Mouse (Mus musculus): ENCODE results near the gene Akt1.

Gene Akt1

DNA sequence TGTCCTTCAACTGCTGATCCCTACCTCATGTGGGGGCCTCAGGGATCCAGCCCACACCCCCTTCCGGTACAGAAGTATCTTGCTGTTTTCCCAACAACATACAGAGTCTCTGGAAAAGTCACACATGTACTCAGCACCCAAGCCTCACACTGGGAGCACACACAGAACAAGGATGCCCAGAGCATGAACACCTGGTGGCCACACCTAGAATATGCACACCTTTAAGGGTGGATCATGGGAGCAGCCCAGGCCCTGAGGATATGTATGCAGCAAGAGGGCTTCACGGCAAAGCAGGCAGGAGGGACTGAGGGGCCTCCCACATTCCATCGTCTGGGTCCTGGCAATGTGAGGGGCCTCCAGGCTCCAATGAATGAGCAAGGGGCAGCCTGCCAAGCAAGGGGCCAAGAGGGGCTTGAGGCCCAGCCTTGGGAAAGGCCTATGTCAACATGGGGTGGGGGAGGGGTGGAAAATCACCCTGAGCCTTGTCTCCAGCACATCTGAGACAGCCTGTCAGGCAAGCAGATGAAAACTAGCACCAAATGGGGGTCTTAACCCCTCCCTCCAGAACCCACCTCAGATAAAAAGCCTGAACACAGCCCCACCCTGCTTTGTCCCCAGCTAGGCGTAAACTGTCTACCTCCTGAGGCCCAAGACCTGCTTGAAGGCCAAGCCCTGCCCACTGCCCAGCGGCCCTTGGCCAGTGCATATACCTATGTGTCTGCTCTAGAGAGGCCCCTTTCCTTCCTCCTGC, 13.9 kb downstream of the Akt1 start:
- no peak for DNase-seq (ENCODE audit: low spot score)

- DNase-seq (ENCODE audit: low spot score) = no peak
Measured at GRCm38 (mm10) chr12:112659109-112659508, 15.6 kb downstream of the Akt1 start.

DNA sequence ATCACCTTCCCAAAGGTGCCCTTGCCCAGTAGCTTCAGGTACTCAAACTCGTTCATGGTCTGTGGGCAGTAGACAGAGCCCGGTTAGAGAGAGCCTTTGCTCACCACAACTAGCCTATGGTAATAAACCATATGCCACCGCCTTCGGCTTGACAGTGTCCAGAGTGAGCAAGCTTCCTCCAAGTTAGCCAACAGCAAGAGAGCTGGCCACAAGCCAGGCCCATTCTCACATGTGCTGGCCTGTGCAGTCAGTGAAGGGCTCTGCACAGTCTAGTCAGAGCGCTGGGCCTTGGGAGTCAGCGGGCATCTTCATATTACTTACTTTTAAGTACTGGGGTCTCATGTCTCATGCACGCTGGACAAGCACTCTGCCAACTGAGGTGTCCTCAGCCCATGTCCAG, 16.1 kb downstream of the Akt1 start:
- no peak for DNase-seq (ENCODE audit: low spot score)

- DNase-seq (ENCODE audit: low spot score) = no peak
Measured at GRCm38 (mm10) chr12:112654076-112654475, 20.6 kb downstream of the Akt1 start.

GRCm38 (mm10) chr12:112653157-112653824, 21.4 kb downstream of the Akt1 start:
- peak; percentile 72 for DNase-seq (ENCODE audit: low spot score)

- no peak for DNase-seq (ENCODE audit: low spot score)
Measured at GRCm38 (mm10) chr12:112651778-112652439, 22.8 kb downstream of the Akt1 start.

DNA sequence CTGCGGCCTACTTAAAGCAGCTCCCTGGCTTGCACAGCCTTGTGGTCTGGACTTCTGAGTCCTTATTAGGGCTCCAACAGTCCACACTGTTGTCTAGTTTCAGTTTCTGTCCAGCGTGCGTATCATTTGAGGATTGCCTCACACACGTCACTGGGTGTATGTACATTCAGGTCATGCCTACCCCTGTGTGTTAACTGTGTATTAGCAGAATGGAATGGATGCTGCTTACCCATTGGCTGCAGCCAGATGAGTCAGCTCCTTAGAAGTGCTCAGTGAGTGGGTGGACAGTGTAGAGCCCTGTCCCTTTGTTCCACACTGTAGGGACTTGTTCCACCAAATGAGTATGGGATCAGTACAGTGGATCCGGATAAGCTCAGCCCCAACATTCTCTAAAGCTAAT, 26.6 kb downstream of the Akt1 start:
- DNase-seq (ENCODE audit: low spot score) = no peak

DNA sequence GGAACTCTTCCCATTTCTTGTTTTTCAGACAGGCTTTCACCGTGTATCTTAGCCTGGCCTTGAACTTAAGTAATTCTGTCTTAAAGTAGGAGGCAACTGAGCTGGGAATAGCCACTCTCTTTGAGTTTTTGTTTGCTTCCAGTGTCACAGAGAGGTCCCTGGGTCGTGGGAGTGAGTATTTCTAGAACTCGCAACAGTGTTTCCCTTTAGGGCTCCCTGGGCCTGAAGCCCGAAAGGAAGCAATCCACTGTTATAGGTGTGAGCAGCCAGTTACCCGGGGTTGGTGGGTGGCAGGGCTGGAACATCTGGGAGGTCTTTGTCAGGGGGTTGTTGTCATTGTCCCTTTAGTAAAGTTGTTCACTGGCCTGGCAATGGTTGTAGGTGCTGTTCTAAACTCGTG, 28.5 kb downstream of the Akt1 start:
- no peak for DNase-seq (ENCODE audit: low spot score)

- DNase-seq (ENCODE audit: low spot score) = no peak
Measured at GRCm38 (mm10) chr12:112644855-112645506, 29.7 kb downstream of the Akt1 start.

DNA sequence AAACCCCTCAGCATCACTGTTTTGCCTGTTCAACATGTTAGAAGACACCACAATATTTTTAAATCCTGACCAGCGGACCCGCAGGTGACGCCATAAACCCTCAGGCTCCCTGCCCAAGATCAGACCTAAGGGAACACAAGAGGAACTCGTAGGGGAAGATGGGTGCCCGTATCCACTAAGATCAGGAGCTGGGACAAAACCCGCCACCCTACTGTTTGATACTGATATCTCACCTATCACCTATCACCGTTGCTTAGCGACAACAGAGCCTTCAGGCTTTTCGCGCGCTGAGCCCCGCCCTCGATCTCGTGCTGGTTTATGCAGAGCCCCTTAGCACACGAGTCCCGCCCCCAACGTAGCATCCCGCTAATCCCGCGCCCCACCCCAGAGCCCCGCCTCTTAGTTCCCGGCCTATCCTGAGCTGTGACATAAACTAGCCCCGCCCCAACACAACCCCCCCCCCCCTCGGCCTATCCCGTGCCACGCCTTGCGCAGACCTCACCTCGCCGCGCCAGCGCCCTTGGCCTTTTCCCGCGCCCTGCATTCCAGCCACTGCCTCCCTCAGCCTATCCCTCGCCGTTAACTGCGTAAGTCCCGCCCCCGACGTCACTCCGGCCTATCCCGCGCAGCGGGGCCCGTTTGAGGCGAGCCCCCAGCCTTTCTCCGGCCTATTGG, 30.4 kb downstream of the Akt1 start, which contains the start of gene Siva1:
Siva1 (plus strand) TSS at position 500 of the 675 bp plus-strand sequence.
- peak; percentile 97 for DNase-seq (ENCODE audit: low spot score)

DNA sequence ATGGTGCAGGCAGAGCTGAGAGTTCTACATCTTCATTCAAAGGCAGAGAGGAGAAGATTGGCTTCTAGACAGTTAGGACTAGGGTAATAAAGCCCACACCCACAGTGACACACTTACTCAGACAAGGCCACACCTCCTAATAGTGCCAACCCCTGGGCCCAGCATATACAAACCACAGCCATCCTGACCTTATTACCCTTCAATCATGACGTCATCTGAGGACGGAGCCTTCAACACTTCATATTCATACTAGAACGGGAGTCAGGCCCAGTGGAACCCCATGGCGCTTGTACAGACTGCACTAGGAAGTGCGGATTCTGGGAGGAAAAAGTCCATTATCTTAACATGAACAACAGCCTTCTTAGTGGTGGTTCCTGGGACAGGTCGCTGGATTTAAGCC, 31.6 kb downstream of the Akt1 start:
- DNase-seq (ENCODE audit: low spot score) = no peak

DNA sequence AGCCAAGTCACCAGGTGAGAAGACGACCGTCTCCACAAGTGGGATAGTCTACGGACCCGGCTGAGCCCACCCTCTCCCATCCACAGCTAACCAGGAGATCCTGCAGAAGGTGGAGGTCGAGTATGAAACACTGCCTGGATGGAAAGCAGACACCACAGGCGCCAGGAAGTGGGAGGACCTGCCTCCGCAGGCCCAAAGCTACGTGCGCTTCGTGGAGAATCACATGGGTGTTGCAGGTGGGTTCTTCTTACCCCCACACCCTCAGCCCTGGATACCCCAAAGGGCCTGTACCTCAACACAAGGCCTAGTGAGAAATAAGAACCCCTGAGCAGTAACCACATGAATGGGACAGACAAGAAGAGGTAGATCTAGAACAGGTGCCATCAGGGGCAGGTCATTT, 35.2 kb downstream of the Akt1 start:
- DNase-seq (ENCODE audit: low spot score) = no peak

DNA sequence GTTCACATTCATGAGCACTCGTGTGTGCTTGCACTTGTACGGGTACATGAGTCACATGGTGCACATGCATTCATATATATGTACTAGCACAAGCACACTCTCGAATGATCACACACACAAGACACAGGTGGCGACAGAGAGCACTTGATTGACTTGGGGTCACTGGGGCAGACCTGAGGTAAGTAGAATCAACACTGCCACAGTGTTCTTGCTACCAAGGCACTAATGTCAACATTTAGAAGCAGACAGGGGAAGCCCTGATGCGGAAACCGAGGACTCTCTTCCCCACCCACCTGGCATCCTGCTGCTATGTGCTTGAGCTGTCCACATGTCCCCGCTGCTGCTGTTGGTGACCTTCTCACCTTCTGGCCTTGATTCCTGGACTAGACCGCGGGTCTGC, 41.0 kb downstream of the Akt1 start:
- no peak for DNase-seq (ENCODE audit: low spot score)

- DNase-seq (ENCODE audit: low spot score) = no peak
Measured at GRCm38 (mm10) chr12:112632907-112633306, 41.8 kb downstream of the Akt1 start.

DNA sequence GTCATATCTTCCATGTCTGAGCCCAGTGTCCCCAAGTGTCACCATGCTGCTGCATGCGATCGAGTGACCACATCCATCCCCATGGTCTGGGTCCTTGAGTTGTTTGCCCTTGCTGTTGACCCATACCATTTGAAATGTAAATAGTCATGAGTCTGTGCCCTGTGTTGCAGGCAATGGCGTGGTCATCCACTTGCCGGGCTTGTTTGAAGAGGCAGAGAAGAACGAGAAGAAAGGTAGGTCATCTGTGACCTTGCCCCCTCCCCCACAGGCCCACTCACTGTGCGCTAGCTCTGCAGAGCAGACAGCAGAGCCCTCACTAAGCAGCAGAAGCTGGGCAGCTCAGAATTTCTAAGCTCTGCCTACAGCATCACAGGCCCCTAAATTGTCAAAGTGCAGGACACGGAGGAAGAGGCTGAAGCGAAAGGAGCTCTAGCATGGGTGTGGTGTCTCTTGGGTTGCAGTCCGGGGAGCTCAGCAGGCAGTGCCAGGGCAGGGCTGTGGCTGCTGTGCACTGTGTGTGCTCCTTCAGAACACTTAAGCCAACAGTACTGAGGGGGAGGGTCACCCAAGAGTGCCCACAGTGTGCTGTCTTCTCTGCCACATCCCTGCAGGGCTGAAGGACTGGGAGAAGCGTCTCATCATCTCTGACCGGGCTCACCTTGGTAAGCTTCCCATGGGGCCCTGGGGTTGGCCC, 42.5 kb downstream of the Akt1 start:
- no peak for DNase-seq (ENCODE audit: low spot score)

DNA sequence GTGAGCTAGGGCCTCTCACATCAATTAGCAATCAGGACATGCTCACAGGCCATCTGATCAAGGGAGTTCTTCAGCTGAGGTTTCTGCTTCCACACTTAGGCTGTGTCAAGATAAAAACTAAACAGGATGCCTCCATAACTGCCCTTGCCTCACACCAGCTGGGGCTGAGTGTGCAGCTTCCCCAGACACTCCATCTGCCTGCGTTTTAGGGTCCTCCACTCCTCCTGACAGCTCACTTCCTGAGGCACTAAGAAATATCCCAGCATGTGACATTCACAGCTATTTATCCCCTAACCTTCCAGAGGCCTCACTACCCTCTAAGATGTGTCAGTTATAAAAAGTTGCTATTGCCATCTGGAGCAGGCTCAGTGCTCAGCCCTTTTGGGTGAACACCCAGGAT, 43.2 kb downstream of the Akt1 start:
- no peak for DNase-seq (ENCODE audit: low spot score)

GRCm38 (mm10) chr12:112630796-112631195, 43.9 kb downstream of the Akt1 start:
- DNase-seq (ENCODE audit: low spot score) = no peak

DNA sequence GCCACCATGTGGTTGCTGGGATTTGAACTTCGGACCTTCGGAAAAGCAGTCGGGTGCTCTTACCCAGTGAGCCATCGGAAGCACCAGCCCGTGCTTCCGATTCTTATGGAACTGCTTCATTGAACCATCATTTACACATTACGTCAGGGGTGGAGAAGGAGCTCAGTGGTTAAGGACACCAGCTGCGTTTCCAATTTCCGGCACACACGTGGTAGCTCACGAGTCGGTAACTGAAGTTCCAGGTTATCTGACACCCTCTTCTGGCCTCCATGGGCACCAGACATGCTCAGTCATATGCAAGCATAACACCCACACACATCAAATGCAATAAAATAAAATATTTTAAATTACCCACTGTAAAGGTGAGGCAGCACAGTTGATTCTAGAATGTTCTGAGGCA, 44.7 kb downstream of the Akt1 start:
- DNase-seq (ENCODE audit: low spot score) = no peak

DNA sequence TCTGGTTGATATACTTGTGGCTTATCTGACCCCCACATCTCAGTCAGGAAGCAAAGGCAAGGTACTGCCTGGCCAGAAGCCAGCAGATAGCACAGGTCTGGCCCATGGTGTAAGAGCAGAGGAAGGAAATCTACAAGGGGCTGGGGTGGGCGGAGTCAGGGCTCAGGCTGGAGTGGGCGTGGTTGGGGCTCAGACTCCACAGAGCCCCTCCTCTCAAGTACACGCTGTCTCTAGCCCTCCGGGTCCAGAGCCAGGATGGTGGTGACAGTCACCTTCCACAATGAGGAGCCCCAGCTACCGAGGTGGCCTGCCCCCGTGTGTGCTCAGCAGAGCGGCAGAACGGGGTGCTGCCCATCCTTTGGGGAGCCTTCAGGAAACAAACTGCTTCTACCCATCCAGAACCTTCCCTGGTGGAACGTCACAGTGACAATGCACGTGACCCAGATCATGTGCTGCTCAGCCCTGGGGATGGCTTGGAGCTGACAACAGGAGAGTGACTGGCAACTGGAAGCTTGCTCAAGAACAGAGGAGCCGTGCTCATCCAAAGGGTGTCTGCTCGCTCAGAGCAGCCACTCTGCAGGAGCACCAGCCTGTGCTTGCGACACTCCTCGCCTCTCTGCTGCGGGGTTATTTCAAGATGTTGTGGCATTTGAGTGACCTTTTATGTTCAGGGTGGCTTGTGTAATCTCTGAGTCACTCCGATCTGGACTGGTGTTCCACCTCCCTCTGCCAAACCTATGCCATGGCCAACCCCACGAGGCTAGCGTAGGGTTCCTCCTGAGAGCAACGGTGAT, 45.6 kb downstream of the Akt1 start:
- no peak for DNase-seq (ENCODE audit: low spot score)

DNA sequence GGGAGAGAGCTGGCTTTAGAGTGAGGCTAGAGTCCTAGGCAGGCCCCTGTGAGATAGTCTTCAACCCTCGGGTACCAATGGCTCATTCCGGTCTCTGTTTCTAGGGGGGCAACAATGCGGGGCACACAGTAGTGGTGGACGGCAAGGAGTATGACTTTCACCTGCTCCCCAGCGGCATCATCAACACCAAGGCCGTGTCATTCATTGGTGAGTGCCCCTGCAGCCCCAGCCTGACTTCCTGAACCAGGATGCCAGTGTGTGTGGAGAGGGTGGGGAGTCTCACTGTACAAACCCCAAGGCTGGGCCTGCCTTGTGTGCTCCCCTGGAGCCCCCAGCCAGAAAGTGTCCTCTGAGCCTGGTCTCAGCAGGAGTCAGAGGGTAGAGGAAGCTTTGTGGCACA, 46.5 kb downstream of the Akt1 start:
- no peak for DNase-seq (ENCODE audit: low spot score)
